Mouse (Mus musculus): ENCODE results near the gene Exoc7. TPM values are rescaled to one million over a fixed set of nuclear protein-coding genes. Genes with fewer than 3 reads are reported as not detected.

Exoc7 gene
- total RNA-seq, 4 experiments from 2014 or later: 49.0 to 65.8 (median 54.2) TPM

- DNase-seq (ENCODE audit: low spot score): no peak
Observed at GRCm38 (mm10) chr11:116312359-116312758, 5.3 kb upstream of the Exoc7 start.

- no peak for DNase-seq (ENCODE audit: low spot score)
Observed at GRCm38 (mm10) chr11:116311169-116311568, 4.1 kb upstream of the Exoc7 start.

GRCm38 (mm10) chr11:116309601-116310000 is 2.6 kb upstream of the Exoc7 start:
- no peak for DNase-seq (ENCODE audit: low spot score)

DNA sequence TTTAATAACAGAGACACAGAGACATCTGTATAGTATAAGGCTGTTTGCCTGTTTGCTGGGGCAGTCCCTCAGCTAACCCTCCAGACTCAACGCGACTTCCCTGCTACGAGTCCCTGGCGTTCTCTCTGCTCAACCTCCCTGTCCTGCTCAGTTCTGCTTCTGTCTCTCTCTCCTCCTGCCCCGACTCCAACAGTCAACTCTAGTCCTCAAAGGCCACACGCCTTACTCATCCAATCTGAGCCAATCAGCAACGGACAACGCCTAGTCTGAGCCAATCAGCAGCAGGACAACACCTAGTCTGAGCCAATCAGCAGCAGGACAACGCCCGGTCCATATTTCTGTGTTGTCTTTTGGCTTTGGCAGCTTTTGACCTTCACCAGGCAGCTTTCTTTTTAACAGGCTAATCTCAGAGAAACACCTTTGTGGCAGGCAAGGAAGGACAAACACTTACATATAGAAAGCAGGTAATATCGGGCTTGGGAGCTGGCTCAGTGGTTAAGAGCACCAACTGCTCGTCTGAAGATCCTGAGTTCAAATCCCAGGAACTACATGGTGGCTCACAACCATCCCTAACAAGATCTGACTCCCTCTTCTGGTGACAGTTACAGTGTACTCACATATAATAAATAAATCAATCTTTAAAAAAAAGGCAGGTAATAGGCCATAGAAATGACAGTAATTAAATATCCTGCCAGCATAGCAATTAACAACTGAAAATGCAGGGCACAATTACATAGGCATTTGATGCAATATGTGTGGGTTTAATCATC is 914 bp upstream of the Exoc7 start:
- DNase-seq (ENCODE audit: low spot score): no peak

GRCm38 (mm10) chr11:116306126-116306982 is 679 bp downstream of the Exoc7 start:
- DNase-seq (ENCODE audit: low spot score): peak; percentile 88

- no peak for DNase-seq (ENCODE audit: low spot score)
Observed at GRCm38 (mm10) chr11:116305423-116305822, 1.6 kb downstream of the Exoc7 start.

GRCm38 (mm10) chr11:116298621-116299020 is 8.4 kb downstream of the Exoc7 start:
- DNase-seq (ENCODE audit: low spot score): no peak

DNA sequence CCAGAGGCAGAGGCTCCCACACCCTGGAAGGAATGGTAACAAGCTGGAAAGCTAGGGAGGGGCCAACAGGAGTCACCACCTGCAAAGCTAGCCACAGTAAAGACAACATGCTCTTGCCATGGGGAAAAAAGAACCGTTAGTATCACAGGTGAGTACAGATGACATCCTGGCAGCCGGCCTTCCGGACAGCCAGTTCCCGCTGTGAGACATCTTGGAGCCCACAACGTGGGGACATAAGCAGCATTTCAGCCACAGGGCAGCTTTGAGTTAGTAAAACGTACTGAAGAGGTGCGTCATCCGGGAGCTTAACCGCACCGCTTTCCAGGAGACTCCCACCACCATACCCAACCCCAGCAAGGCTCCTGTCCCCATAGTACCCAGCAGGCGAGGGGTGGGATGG is 8.8 kb downstream of the Exoc7 start:
- no peak for DNase-seq (ENCODE audit: low spot score)

GRCm38 (mm10) chr11:116297017-116297416 is 10.0 kb downstream of the Exoc7 start:
- no peak for DNase-seq (ENCODE audit: low spot score)

- DNase-seq (ENCODE audit: low spot score): no peak
Observed at GRCm38 (mm10) chr11:116296191-116296734, 10.8 kb downstream of the Exoc7 start.

DNA sequence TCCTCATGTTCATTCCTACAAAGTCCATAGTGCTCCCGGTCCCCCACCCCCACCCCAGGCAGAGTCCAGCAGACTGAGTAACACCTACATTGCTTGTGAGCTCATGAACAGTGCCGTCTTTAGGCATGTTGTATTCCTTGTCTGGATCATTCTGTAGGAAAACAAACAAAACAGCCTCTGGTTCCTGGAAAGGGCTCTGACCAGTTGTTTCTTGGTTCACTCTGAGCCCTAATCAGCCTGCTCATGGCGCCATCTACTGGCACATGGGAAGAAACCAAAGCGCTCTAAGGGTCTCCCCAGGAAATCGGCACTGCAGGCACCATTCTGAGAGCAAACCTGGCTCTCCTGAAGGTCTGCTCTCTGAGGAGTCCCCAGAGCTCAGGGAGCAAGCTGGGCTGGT is 12.7 kb downstream of the Exoc7 start:
- DNase-seq (ENCODE audit: low spot score): no peak

- DNase-seq (ENCODE audit: low spot score): no peak
Observed at GRCm38 (mm10) chr11:116293538-116294137, 13.4 kb downstream of the Exoc7 start.

GRCm38 (mm10) chr11:116292401-116292800 is 14.6 kb downstream of the Exoc7 start:
- no peak for DNase-seq (ENCODE audit: low spot score)

GRCm38 (mm10) chr11:116290556-116290955 is 16.5 kb downstream of the Exoc7 start:
- DNase-seq (ENCODE audit: low spot score): no peak

- DNase-seq (ENCODE audit: low spot score): no peak
Observed at GRCm38 (mm10) chr11:116287351-116287750, 19.7 kb downstream of the Exoc7 start.

DNA sequence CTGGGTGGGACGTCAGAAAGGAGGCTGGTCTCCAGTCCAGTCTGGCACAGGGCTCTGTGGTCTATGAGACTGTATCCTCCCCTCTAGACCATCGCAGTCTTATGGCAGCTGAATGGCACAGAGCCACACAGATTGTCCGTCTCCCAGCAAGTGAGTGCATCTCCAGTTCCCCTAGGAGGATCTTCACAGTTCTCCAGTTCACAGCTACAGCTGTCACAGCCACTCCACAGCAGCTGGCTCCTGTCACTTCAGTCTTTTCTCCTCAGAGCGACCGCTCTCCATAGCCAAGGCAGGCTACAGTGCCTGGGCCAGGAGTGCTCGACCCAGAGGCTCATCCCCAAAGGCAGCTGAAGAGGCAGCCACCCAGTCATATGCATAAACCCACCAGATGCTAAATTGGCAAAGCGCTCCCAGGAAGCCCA is 21.3 kb downstream of the Exoc7 start:
- DNase-seq (ENCODE audit: low spot score): peak; percentile 36

DNA sequence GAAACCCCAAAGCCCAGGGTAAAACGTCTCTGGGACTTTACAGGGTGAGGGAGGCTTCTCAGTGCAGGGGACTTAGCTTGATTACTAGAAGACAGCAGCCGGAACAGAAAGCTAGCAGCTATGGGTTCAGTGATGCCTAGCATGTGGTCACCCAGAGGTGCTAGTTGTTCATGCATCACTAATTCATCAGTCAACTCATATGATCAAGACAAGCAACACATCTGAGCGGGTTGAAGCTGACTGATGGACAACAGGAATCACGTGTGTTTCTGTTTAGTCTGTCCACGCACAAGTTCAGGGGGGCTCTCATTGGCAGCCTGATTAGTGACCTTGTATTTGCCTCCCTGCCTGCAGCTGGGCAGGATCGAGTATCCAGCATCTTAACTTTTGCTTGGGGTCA is 23.1 kb downstream of the Exoc7 start:
- DNase-seq (ENCODE audit: low spot score): no peak

DNA sequence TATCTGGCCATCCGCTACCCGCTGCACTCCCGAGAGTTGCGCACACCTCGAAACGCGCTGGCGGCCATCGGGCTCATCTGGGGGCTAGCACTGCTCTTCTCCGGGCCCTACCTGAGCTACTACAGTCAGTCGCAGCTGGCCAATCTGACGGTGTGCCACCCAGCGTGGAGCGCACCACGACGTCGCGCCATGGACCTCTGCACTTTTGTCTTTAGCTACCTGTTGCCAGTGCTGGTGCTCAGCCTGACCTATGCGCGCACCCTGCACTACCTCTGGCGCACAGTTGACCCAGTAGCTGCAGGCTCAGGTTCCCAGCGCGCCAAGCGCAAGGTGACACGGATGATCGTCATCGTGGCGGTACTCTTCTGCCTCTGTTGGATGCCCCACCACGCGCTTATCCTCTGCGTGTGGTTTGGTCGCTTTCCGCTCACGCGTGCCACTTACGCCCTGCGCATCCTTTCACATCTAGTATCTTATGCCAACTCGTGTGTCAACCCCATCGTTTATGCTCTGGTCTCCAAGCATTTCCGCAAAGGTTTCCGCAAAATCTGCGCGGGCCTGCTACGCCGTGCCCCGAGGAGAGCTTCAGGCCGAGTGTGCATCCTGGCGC is 24.0 kb downstream of the Exoc7 start:
- DNase-seq (ENCODE audit: low spot score): no peak

GRCm38 (mm10) chr11:116282089-116282488 is 24.9 kb downstream of the Exoc7 start:
- no peak for DNase-seq (ENCODE audit: low spot score)

GRCm38 (mm10) chr11:116281671-116282070 is 25.4 kb downstream of the Exoc7 start:
- no peak for DNase-seq (ENCODE audit: low spot score)
